Mouse (Mus musculus): ENCODE data around the gene Phgdh. TPM values are rescaled to one million over a fixed set of nuclear protein-coding genes. Genes with fewer than 3 reads are reported as not detected.

Gene Phgdh
- polyA plus RNA-seq, 1 experiment, result 18.4 TPM

DNA sequence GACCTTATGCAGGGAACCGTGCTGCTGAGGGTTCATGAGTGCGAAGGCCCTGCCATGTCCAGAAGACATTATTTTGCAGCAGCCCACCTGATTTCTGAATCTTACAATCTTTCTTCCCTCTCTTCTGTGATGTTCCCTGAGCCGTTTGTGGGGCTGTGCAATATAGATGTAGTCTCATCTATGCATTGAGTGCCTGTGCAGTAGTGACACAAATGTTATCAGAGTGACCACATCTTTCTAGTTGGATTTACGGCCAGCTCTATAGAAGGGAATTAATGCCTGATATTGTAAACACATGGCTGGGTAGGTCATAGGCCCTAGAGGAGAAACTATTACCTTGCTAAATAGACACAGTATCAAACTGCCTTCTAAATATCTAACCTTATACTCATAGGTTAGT lies 39.5 kb downstream of the Phgdh start:
- no peaks in the 10 kb centered on the region for H3K27me3 ChIP-seq (ENCODE audit: control insufficient read depth, insufficient read depth, low read length)
- H3K27ac ChIP-seq (ENCODE audit: insufficient read depth, low read depth, low read length), result no peak overlapping the region
- TF ChIP-seq POLR2A (IDR thresholded peaks at IDR 0.05; ENCODE audit: low read depth, low read length) (no peak), CTCF (IDR thresholded peaks at IDR 0.05; ENCODE audit: extremely low read depth, insufficient read length, insufficient replicate concordance, low read depth, low read length) (no peak)
- 89% methylated on average over 4 of the region's 4 CpGs for WGBS
- 0 out of 2 replicates have a peak, but pooled peaks cover 4% of the 10 kb centered on the region for H3K36me3 ChIP-seq (ENCODE audit: control insufficient read depth, insufficient read depth, low read length)
- no peak overlapping the region for H3K4me3 ChIP-seq (ENCODE audit: low read depth, low read length)
- no peaks in the 10 kb centered on the region for H3K4me1 ChIP-seq (ENCODE audit: control insufficient read depth, insufficient read depth, insufficient read length, low read length)

DNA sequence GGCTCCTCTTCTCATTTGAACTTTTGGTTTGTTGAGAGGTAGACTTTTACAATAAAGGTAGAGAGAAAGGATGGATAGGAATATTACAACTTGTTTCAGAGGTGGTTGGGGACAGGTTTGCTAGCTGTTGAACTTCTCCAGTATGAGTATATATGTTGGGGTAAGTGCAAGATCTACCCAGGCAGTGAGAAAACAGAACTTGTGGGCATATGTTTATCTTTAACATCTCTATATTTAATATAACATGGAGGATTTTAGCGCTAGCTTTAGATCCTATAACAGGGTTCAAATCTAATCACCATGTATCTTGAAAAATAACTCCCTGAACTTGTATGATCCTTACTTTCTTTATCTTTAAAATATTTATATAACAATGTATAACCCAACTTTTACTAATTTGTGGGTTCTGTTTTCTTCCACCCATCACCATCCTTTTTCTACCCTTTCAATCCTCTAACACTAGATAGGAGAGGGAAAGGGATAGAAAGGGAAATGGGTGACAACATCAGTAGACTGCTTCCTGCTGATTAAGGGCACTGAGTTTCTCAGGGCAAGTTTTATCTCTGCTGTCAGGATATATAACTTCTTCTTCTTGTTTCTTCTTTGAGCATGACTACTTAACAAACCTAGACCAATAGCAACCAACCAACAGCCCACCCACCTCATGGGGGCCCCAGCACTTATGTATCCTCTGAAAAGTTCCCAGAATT lies 40.2 kb downstream of the Phgdh start:
- 85% methylated on average over 1 of the region's 1 CpGs for WGBS
- H3K27me3 ChIP-seq (ENCODE audit: control insufficient read depth, insufficient read depth, low read length), result no peaks in the 10 kb centered on the region
- H3K4me3 ChIP-seq (ENCODE audit: low read depth, low read length), result no peak overlapping the region
- H3K36me3 ChIP-seq (ENCODE audit: control insufficient read depth, insufficient read depth, low read length), result 0 out of 2 replicates have a peak, but pooled peaks cover 4% of the 10 kb centered on the region
- H3K4me1 ChIP-seq (ENCODE audit: control insufficient read depth, insufficient read depth, insufficient read length, low read length), result no peaks in the 10 kb centered on the region
- H3K27ac ChIP-seq (ENCODE audit: insufficient read depth, low read depth, low read length), result no peak overlapping the region
- TF ChIP-seq POLR2A (IDR thresholded peaks at IDR 0.05; ENCODE audit: low read depth, low read length) (no peak), CTCF (IDR thresholded peaks at IDR 0.05; ENCODE audit: extremely low read depth, insufficient read length, insufficient replicate concordance, low read depth, low read length) (no peak)

DNA sequence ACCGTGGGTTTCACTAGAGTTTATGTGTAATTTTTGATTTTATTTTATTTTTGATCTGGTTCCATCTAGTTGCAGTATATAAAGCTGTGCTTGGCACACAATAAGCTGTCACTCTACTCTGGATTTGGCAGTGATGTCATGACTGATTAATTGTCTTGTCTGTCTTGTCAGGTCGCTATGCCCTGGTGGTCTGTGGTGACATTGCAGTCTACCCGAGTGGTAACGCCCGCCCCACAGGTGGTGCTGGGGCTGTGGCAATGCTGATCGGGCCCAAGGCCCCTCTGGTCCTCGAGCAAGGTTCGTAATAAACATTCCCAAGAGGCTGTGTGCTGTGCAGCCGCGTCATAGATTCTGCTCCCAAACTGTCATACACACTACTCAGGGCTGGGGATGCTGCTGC lies 43.8 kb downstream of the Phgdh start:
- Histone ChIP-seq H3K4me1 (ENCODE audit: control insufficient read depth, insufficient read depth, insufficient read length, low read length) (no peaks in the 10 kb centered on the region), H3K4me3 (ENCODE audit: low read depth, low read length) (no peak overlapping the region), H3K27me3 (ENCODE audit: control insufficient read depth, insufficient read depth, low read length) (no peaks in the 10 kb centered on the region), H3K36me3 (ENCODE audit: control insufficient read depth, insufficient read depth, low read length) (no peaks in the 10 kb centered on the region), H3K27ac (ENCODE audit: insufficient read depth, low read depth, low read length) (no peak overlapping the region)
- 84% methylated on average over 10 of the region's 10 CpGs for WGBS
- TF ChIP-seq POLR2A (IDR thresholded peaks at IDR 0.05; ENCODE audit: low read depth, low read length) (no peak), CTCF (IDR thresholded peaks at IDR 0.05; ENCODE audit: extremely low read depth, insufficient read length, insufficient replicate concordance, low read depth, low read length) (no peak)

DNA sequence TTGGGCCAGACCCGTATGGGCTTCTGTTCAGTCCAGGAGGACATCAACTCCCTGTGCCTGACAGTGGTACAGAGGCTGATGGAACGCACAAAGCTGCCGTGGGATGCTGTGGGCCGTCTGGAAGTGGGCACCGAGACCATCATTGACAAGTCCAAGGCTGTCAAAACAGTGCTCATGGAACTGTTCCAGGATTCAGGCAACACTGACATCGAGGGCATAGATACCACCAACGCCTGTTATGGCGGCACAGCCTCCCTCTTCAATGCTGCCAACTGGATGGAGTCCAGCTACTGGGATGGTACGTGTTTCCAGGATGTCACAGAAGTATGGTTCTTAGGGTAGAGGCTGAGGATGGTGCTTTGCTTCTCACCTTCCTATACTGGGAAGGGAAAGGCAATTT lies 48.7 kb downstream of the Phgdh start:
- TF ChIP-seq CTCF (IDR thresholded peaks at IDR 0.05; ENCODE audit: extremely low read depth, insufficient read length, insufficient replicate concordance, low read depth, low read length) (no peak), POLR2A (IDR thresholded peaks at IDR 0.05; ENCODE audit: low read depth, low read length) (no peak)
- no peaks in the 10 kb centered on the region for H3K27me3 ChIP-seq (ENCODE audit: control insufficient read depth, insufficient read depth, low read length)
- no peaks in the 10 kb centered on the region for H3K4me1 ChIP-seq (ENCODE audit: control insufficient read depth, insufficient read depth, insufficient read length, low read length)
- H3K4me3 ChIP-seq (ENCODE audit: low read depth, low read length), result no peak overlapping the region
- H3K36me3 ChIP-seq (ENCODE audit: control insufficient read depth, insufficient read depth, low read length), result no peaks in the 10 kb centered on the region
- H3K27ac ChIP-seq (ENCODE audit: insufficient read depth, low read depth, low read length), result no peak overlapping the region
- WGBS, result 90% methylated on average over 9 of the region's 9 CpGs

DNA sequence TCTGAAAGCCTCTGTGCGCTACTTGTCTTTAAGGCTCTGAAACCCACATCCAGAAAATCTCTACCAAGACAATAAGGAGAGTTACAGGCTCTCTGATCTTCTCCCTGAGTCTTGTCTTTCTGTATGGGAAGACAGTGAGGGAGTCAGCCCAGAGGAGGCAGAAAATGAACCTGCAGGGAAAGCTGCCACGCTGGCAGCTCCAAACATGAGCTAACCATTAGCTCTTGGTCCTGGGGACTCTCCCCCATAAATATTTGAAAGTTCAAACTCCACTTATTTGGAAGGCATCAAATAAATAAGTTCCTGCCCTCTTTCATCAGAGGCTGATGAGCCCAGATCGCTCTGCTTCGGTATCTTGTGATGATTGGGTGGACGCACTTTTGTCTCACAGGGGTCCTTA lies 56.6 kb downstream of the Phgdh start:
- Histone ChIP-seq H3K36me3 (ENCODE audit: control insufficient read depth, insufficient read depth, low read length) (no peaks in the 10 kb centered on the region), H3K27me3 (ENCODE audit: control insufficient read depth, insufficient read depth, low read length) (no peaks in the 10 kb centered on the region), H3K4me3 (ENCODE audit: low read depth, low read length) (no peak overlapping the region), H3K27ac (ENCODE audit: insufficient read depth, low read depth, low read length) (no peak overlapping the region), H3K4me1 (ENCODE audit: control insufficient read depth, insufficient read depth, insufficient read length, low read length) (peaks cover 9% of the 10 kb centered on the region; the same call in 1 of the 2 replicates)
- TF ChIP-seq CTCF (IDR thresholded peaks at IDR 0.05; ENCODE audit: extremely low read depth, insufficient read length, insufficient replicate concordance, low read depth, low read length), result no peak
- TF ChIP-seq POLR2A (IDR thresholded peaks at IDR 0.05; ENCODE audit: low read depth, low read length), result no peak
- WGBS, result 49% methylated on average over 5 of the region's 5 CpGs

DNA sequence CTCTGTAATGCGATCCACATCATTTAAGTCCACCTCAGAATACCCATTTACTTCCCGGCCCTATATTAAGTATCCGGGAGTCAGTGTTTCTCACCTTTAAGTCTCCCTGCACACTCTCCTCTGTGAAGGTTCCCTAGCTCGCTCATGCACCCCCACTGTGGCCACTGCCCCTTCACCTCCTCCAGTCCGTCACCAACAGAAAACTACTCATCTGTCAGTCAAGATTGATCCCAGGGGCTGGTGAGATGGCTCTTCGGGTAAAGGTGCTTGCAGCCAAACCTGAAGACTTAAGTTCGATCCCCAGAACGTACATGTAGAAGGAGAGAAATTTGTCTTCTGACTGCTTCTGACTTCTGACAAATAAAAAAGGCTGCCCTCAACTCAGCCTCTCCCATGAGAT lies 57.4 kb downstream of the Phgdh start:
- Histone ChIP-seq H3K4me1 (ENCODE audit: control insufficient read depth, insufficient read depth, insufficient read length, low read length) (peaks cover 9% of the 10 kb centered on the region; the same call in 1 of the 2 replicates), H3K4me3 (ENCODE audit: low read depth, low read length) (no peak overlapping the region), H3K27ac (ENCODE audit: insufficient read depth, low read depth, low read length) (no peak overlapping the region), H3K36me3 (ENCODE audit: control insufficient read depth, insufficient read depth, low read length) (no peaks in the 10 kb centered on the region), H3K27me3 (ENCODE audit: control insufficient read depth, insufficient read depth, low read length) (no peaks in the 10 kb centered on the region)
- WGBS, result 80% methylated on average over 8 of the region's 8 CpGs
- TF ChIP-seq POLR2A (IDR thresholded peaks at IDR 0.05; ENCODE audit: low read depth, low read length) (no peak), CTCF (IDR thresholded peaks at IDR 0.05; ENCODE audit: extremely low read depth, insufficient read length, insufficient replicate concordance, low read depth, low read length) (no peak)

DNA sequence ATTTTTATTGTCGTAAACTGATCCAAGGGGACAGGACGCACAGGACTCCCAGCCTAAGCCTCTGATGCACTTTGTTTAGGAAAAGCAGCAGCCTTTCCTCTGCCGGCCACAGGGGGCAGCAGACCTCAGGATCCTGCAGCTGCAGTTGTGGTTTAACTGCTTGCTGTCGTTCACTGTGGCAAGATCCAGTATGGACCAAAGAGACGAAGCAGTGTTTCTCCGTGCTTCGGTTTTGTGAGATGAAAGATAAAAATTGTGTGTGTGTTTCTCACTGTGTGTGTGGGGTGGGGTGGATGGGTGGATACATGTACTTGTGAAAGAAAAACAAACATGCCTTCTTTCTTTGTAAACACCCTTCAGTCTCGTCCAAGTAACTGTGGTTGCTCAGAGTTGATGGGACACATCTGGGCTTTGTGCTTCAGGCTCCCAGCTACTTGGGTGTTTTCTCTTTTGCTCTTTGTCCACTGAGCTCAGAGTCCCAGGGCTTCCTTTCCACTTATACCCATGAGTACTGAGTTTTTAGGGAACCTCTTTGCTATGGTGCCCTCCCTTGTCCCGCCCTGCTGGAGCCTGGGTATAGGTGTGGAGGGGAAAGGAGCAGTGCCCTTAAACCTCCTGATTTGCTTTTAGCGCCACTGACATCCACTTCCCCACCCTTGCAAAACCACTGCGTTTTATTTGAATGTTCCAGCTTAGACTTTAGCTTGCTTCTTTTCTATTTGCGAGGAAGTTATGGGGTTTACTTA lies 58.7 kb downstream of the Phgdh start:
- Histone ChIP-seq H3K27me3 (ENCODE audit: control insufficient read depth, insufficient read depth, low read length) (no peaks in the 10 kb centered on the region), H3K27ac (ENCODE audit: insufficient read depth, low read depth, low read length) (no peak overlapping the region), H3K36me3 (ENCODE audit: control insufficient read depth, insufficient read depth, low read length) (no peaks in the 10 kb centered on the region), H3K4me3 (ENCODE audit: low read depth, low read length) (0 out of 2 replicates have a peak overlapping the region, but pooled peaks have one; percentile 9), H3K4me1 (ENCODE audit: control insufficient read depth, insufficient read depth, insufficient read length, low read length) (peaks cover 9% of the 10 kb centered on the region; the same call in 1 of the 2 replicates)
- TF ChIP-seq POLR2A (IDR thresholded peaks at IDR 0.05; ENCODE audit: low read depth, low read length), result no peak
- TF ChIP-seq CTCF (IDR thresholded peaks at IDR 0.05; ENCODE audit: extremely low read depth, insufficient read length, insufficient replicate concordance, low read depth, low read length), result peak; percentile 91
- WGBS, result 10% methylated on average over 12 of the region's 12 CpGs

Data from small intestine, adult 2 months (tissue).